Mouse (Mus musculus): Measurements from ENCODE around the gene Diaph3. TPM values are rescaled to one million over a fixed set of nuclear protein-coding genes. Genes with fewer than 3 reads are reported as not detected.
"Not testable (repeated sequence)": the region's sequence is repeated elsewhere in the genome, so short reads cannot be mapped to it uniquely, and the experiment has no call there.

Diaph3 gene
- polyA plus RNA-seq, 1 experiment from 2014 or later: 11.1 TPM

DNA sequence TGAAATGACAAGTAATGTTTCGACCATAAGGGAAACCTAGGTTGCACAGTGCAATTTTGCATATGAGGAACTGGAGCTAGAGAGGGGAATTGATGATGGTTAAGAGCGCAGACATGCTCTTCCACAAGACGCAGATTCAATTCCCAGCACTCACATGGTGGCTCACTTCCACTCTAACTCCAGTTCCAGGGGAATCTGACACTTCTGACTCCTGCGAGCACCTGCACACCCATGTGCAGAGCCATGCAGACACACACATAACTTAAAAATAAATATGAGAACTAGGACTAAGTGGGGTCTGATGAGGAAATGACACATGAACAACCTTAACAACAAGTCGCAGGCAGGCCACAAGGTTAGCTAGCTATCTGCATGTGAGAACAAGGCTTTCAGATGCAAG is 15.5 kb downstream of the Diaph3 start:
- H3K27me3 ChIP-seq: no peaks in the 10 kb centered on the region
- WGBS: 73% methylated on average over 5 of the region's 5 CpGs
- no peak overlapping the region for H3K4me3 ChIP-seq
- H3K36me3 ChIP-seq: no peaks in the 10 kb centered on the region
- ATAC-seq (replicated peaks; ENCODE audit: insufficient number of reproducible peaks, insufficient read depth, low FRiP score, low read depth): no peak
- H3K4me1 ChIP-seq (replicated peaks): peaks cover 4% of the 10 kb centered on the region; the same call in 1 of the 2 replicates
- H3K9ac ChIP-seq: no peak overlapping the region
- H3K9me3 ChIP-seq (replicated peaks): no peaks in the 10 kb centered on the region
- no peak overlapping the region for H3K4me2 ChIP-seq
- H3K27ac ChIP-seq: no peak overlapping the region

DNA sequence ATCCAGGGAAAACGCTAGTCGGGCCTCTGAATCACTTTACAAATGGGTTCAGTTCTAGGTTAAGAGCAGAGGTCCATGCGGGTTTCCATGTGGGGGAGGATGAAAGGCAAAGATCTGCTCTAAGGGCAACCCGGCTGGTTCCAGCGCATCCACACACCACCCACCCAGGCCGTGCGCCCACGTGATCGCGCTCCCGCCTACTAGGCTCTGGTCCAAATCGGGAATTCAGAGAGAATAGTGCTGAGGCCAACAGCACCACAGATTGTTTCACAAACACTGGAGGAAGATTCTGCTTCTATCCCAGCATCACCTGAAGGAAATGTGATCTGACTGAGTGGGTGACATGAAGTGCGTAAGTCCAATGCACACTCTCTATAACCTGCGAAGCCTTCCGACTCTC is 17.9 kb downstream of the Diaph3 start:
- H3K4me2 ChIP-seq: no peak overlapping the region
- H3K4me3 ChIP-seq: no peak overlapping the region
- no peaks in the 10 kb centered on the region for H3K9me3 ChIP-seq (replicated peaks)
- no peak for ATAC-seq (replicated peaks; ENCODE audit: insufficient number of reproducible peaks, insufficient read depth, low FRiP score, low read depth)
- H3K36me3 ChIP-seq: no peaks in the 10 kb centered on the region
- WGBS: 90% methylated on average over 15 of the region's 15 CpGs
- H3K4me1 ChIP-seq (replicated peaks): peaks cover 4% of the 10 kb centered on the region; the same call in 1 of the 2 replicates
- no peak overlapping the region for H3K27ac ChIP-seq
- H3K27me3 ChIP-seq: no peaks in the 10 kb centered on the region
- H3K9ac ChIP-seq: no peak overlapping the region

DNA sequence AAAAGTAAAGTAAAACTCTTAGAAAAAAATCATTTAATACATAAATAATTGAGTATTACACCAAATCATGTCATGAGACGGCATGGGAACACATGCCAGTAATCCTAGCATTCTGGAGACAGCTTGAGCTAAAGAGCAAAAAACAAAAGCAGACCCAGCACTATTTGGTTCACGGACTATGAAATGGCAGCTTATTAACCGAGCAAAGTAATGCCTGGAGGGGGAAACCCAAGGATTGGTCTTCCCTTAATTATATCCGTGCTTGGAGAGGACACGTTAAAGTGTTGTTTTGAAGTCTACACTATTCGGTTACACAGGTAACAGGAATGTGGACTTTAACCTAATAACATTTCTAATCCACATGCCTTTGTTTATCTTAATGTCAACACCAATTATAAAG is 19.2 kb downstream of the Diaph3 start:
- Histone ChIP-seq H3K4me1 (replicated peaks) (peaks cover 4% of the 10 kb centered on the region; the same call in 1 of the 2 replicates), H3K4me2 (no peak overlapping the region), H3K9ac (no peak overlapping the region), H3K27me3 (no peaks in the 10 kb centered on the region), H3K9me3 (replicated peaks) (no peaks in the 10 kb centered on the region), H3K27ac (no peak overlapping the region), H3K36me3 (no peaks in the 10 kb centered on the region), H3K4me3 (no peak overlapping the region)
- 76% methylated on average over 6 of the region's 6 CpGs for WGBS
- no peak for ATAC-seq (replicated peaks; ENCODE audit: insufficient number of reproducible peaks, insufficient read depth, low FRiP score, low read depth)

GRCm38 (mm10) chr14:87110634-87111033 is 30.4 kb downstream of the Diaph3 start:
- ATAC-seq (replicated peaks; ENCODE audit: insufficient number of reproducible peaks, insufficient read depth, low FRiP score, low read depth): no peak
- Histone ChIP-seq H3K9ac (no peak overlapping the region), H3K4me1 (replicated peaks) (0 out of 2 replicates have a peak, but pooled peaks cover 3% of the 10 kb centered on the region), H3K36me3 (no peaks in the 10 kb centered on the region), H3K27ac (no peak overlapping the region), H3K9me3 (replicated peaks) (no peaks in the 10 kb centered on the region), H3K4me2 (no peak overlapping the region), H3K27me3 (no peaks in the 10 kb centered on the region), H3K4me3 (no peak overlapping the region)
- 41% methylated on average over 2 of the region's 2 CpGs for WGBS

- ATAC-seq (replicated peaks; ENCODE audit: insufficient number of reproducible peaks, insufficient read depth, low FRiP score, low read depth): no peak
- Histone ChIP-seq H3K4me2 (no peak overlapping the region), H3K9me3 (replicated peaks) (no peaks in the 10 kb centered on the region), H3K4me3 (no peak overlapping the region), H3K27me3 (no peaks in the 10 kb centered on the region), H3K9ac (no peak overlapping the region), H3K4me1 (replicated peaks) (no peaks in the 10 kb centered on the region), H3K36me3 (no peaks in the 10 kb centered on the region), H3K27ac (no peak overlapping the region)
- WGBS: 70% methylated on average over 1 of the region's 1 CpGs
Observed at GRCm38 (mm10) chr14:87099380-87100088, 41.5 kb downstream of the Diaph3 start.

GRCm38 (mm10) chr14:87098093-87098492 is 42.9 kb downstream of the Diaph3 start:
- WGBS: 78% methylated on average over 2 of the region's 2 CpGs

DNA sequence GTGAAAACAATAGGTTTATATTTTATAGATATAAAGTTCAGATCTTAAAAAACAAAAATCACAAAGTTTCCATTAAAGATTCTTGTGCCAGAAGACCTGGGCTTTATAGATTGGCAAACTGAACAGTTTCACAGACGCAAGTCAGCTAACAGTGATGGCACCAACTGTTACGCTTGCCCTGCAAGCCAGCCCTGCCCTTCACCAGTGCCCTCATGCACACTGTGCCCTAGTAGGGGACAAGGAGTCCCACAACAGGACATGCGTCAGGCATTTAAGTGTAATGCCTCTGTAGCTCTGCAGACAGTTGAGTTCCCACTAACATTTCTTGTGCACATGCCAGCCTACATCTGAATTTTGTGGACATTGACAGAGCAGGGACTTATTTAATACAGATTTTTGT is 49.5 kb downstream of the Diaph3 start:
- H3K27me3 ChIP-seq: no peaks in the 10 kb centered on the region
- no peak overlapping the region for H3K27ac ChIP-seq
- no peak for ATAC-seq (replicated peaks; ENCODE audit: insufficient number of reproducible peaks, insufficient read depth, low FRiP score, low read depth)
- H3K4me2 ChIP-seq: no peak overlapping the region
- 87% methylated on average over 3 of the region's 3 CpGs for WGBS
- no peak overlapping the region for H3K9ac ChIP-seq
- no peaks in the 10 kb centered on the region for H3K4me1 ChIP-seq (replicated peaks)
- H3K4me3 ChIP-seq: no peak overlapping the region
- H3K36me3 ChIP-seq: no peaks in the 10 kb centered on the region
- H3K9me3 ChIP-seq (replicated peaks): no peaks in the 10 kb centered on the region

More at GRCm38 (mm10) chr14:87098093-87098492, 42.9 kb downstream of the Diaph3 start:
- no peak for ATAC-seq (replicated peaks; ENCODE audit: insufficient number of reproducible peaks, insufficient read depth, low FRiP score, low read depth)
- H3K27ac ChIP-seq: no peak overlapping the region
- no peaks in the 10 kb centered on the region for H3K4me1 ChIP-seq (replicated peaks)
- H3K9me3 ChIP-seq (replicated peaks): no peaks in the 10 kb centered on the region
- no peak overlapping the region for H3K9ac ChIP-seq
- no peak overlapping the region for H3K4me2 ChIP-seq
- no peaks in the 10 kb centered on the region for H3K36me3 ChIP-seq
- H3K27me3 ChIP-seq: no peaks in the 10 kb centered on the region
- H3K4me3 ChIP-seq: no peak overlapping the region

GRCm38 (mm10) chr14:87091108-87091507 is 49.9 kb downstream of the Diaph3 start:
- H3K27me3 ChIP-seq: no peaks in the 10 kb centered on the region
- no peak for ATAC-seq (replicated peaks; ENCODE audit: insufficient number of reproducible peaks, insufficient read depth, low FRiP score, low read depth)
- H3K4me1 ChIP-seq (replicated peaks): no peaks in the 10 kb centered on the region
- H3K4me3 ChIP-seq: no peak overlapping the region
- H3K9me3 ChIP-seq (replicated peaks): no peaks in the 10 kb centered on the region
- no peak overlapping the region for H3K4me2 ChIP-seq
- H3K36me3 ChIP-seq: no peaks in the 10 kb centered on the region
- no peak overlapping the region for H3K9ac ChIP-seq
- WGBS: 83% methylated on average over 5 of the region's 5 CpGs
- H3K27ac ChIP-seq: no peak overlapping the region

DNA sequence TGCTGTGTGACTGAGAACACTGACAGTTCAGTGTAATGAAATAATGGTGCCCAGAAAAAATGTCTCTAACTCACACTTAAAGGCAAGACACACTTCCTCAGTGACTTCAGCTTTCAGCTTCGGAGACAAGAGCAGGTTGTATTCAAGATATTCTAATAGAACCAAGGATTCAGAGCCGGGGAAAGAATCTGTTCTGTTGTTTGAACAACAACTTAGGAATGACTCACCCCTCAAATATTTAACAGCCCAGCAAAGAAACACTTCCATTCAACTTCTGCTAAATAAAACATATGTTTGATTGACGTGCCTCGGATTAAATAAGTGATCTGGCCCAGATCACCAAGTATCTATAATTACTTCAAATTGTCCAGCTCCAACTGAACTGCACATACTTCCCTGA is 52.1 kb downstream of the Diaph3 start:
- Histone ChIP-seq H3K9me3 (replicated peaks) (no peaks in the 10 kb centered on the region), H3K4me3 (no peak overlapping the region), H3K4me1 (replicated peaks) (no peaks in the 10 kb centered on the region), H3K27ac (no peak overlapping the region), H3K36me3 (no peaks in the 10 kb centered on the region), H3K27me3 (no peaks in the 10 kb centered on the region), H3K9ac (no peak overlapping the region), H3K4me2 (no peak overlapping the region)
- 67% methylated on average over 4 of the region's 4 CpGs for WGBS
- no peak for ATAC-seq (replicated peaks; ENCODE audit: insufficient number of reproducible peaks, insufficient read depth, low FRiP score, low read depth)

- H3K36me3 ChIP-seq: no peaks in the 10 kb centered on the region
- no peak overlapping the region for H3K9ac ChIP-seq
- H3K27me3 ChIP-seq: no peaks in the 10 kb centered on the region
- no peak overlapping the region for H3K4me2 ChIP-seq
- no peak overlapping the region for H3K27ac ChIP-seq
- no peak overlapping the region for H3K4me3 ChIP-seq
- no peaks in the 10 kb centered on the region for H3K4me1 ChIP-seq (replicated peaks)
- 72% methylated on average over 5 of the region's 5 CpGs for WGBS
- no peaks in the 10 kb centered on the region for H3K9me3 ChIP-seq (replicated peaks)
- ATAC-seq (replicated peaks; ENCODE audit: insufficient number of reproducible peaks, insufficient read depth, low FRiP score, low read depth): no peak
Observed at GRCm38 (mm10) chr14:87088456-87088855, 52.6 kb downstream of the Diaph3 start.

DNA sequence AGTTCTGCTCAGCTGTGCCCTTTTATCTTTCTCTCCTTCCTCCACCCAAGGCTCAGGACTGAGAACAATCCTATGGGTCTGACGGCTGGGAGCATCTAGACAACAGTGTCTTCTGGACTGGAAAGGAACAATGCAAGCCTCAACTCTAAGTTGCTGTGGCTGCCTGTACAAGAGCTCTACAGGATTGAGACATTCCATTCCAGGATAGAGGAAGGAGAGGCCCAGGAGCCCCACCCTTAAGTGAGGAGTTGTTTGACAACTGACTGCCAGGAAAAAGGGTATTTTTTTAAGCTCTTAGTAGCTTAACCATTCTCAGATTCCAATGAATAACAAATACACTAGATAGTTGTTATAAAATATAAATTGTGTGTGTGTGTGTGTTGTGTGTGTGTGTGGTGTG is 53.0 kb downstream of the Diaph3 start:
- no peak overlapping the region for H3K27ac ChIP-seq
- no peaks in the 10 kb centered on the region for H3K9me3 ChIP-seq (replicated peaks)
- H3K36me3 ChIP-seq: no peaks in the 10 kb centered on the region
- 59% methylated on average over 1 of the region's 1 CpGs for WGBS
- ATAC-seq (replicated peaks; ENCODE audit: insufficient number of reproducible peaks, insufficient read depth, low FRiP score, low read depth): no peak
- H3K4me2 ChIP-seq: no peak overlapping the region
- no peak overlapping the region for H3K4me3 ChIP-seq
- H3K9ac ChIP-seq: no peak overlapping the region
- H3K27me3 ChIP-seq: no peaks in the 10 kb centered on the region
- no peaks in the 10 kb centered on the region for H3K4me1 ChIP-seq (replicated peaks)

- not testable (repeated sequence) for H3K4me2 ChIP-seq; H3K4me3 ChIP-seq; H3K27ac ChIP-seq; H3K9ac ChIP-seq; H3K9me3 ChIP-seq (replicated peaks); ATAC-seq (replicated peaks; ENCODE audit: insufficient number of reproducible peaks, insufficient read depth, low FRiP score, low read depth); H3K36me3 ChIP-seq; H3K4me1 ChIP-seq (replicated peaks); H3K27me3 ChIP-seq
- WGBS: 64% methylated on average over 8 of the region's 8 CpGs
Observed at GRCm38 (mm10) chr14:87084906-87085305, 56.1 kb downstream of the Diaph3 start.
